Mouse (Mus musculus) embryonic facial prominence, embryonic 11.5 days (tissue): ENCODE data around the gene Ifna7. TPM values are rescaled to one million over a fixed set of nuclear protein-coding genes. Genes with fewer than 3 reads are reported as not detected.

Experiments used
- ATAC-seq: fragments of 200-750 bp; cut with Nextera tagmentation; replicated peaks from 2 replicates; pipeline ENCODE4 v1.8.0; 2017; ENCODE audit warnings: low read depth; ENCODE audit not compliant: insufficient number of reproducible peaks, low FRiP score, low TSS enrichment
- DNase-seq: peaks from one replicate; pipeline ENCODE4 v3.0.0-alpha.2; 2015; ENCODE audit warnings: low spot score
- H3K27ac ChIP-seq: fragments of 300-500 bp; sonication (generic); replicated peaks from 2 replicates; pipeline ENCODE4 v1.5.1; 2014; ENCODE audit warnings: mild to moderate bottlenecking, low read depth, low read length, control low read depth
- H3K27me3 ChIP-seq: fragments of 300-500 bp; sonication (generic); 2 replicates; pipeline ENCODE4 v1.6.1; 2014; ENCODE audit warnings: mild to moderate bottlenecking, low read length, moderate library complexity, mixed read lengths; ENCODE audit not compliant: control insufficient read depth, insufficient read depth
- H3K36me3 ChIP-seq: fragments of 300-500 bp; sonication (generic); replicated peaks from 2 replicates; pipeline ENCODE4 v1.6.1; 2014; ENCODE audit warnings: low read depth, mild to moderate bottlenecking, low read length, moderate library complexity, mixed read lengths; ENCODE audit not compliant: control insufficient read depth, insufficient read depth
- H3K4me1 ChIP-seq: fragments of 300-500 bp; sonication (generic); 2 replicates; pipeline ENCODE4 v1.6.1; 2014; ENCODE audit warnings: low read length, mixed read lengths; ENCODE audit not compliant: control insufficient read depth, insufficient read depth
- H3K4me2 ChIP-seq: fragments of 300-500 bp; sonication (generic); 2 replicates; pipeline ENCODE4 v1.6.1; 2014; ENCODE audit warnings: low read depth, mild to moderate bottlenecking, control low read depth, low read length, moderate library complexity
- H3K4me3 ChIP-seq: fragments of 300-500 bp; sonication (generic); 2 replicates; pipeline ENCODE4 v1.5.1; 2014; ENCODE audit warnings: low read depth, low read length, control low read depth
- H3K9ac ChIP-seq: fragments of 300-500 bp; sonication (generic); replicated peaks from 2 replicates; pipeline ENCODE4 v1.6.1; 2014; ENCODE audit warnings: mild to moderate bottlenecking, control low read depth, low read length
- H3K9me3 ChIP-seq: fragments of 300-500 bp; sonication (generic); replicated peaks from 2 replicates; pipeline ENCODE4 v1.6.1; 2016; ENCODE audit warnings: mild to moderate bottlenecking, low read length, inconsistent platforms, mixed read lengths; ENCODE audit not compliant: control insufficient read depth
- WGBS: fragments of 180-500 bp; shearing (Covaris S2); extraction: QIAGEN DNeasy Blood & Tissue Kit; methylation state at CpG from one replicate; pipeline ENCODE4 v1.1.7; 2014; 5-methylcytosine and 5-hydroxymethylcytosine counted together
- polyA plus RNA-seq: library from polyadenylated mRNA; unstranded; fragments of >200 nt; fragmentation: Nextera tagmentation; extraction: Ambion mirVana; gene quantifications from 2 replicates; pipeline ENCODE4 v1.2.1, GENCODE M21; 2014

Ifna7 gene
- polyA plus RNA-seq, 1 experiment from 2014 or later, result not detected

DNA sequence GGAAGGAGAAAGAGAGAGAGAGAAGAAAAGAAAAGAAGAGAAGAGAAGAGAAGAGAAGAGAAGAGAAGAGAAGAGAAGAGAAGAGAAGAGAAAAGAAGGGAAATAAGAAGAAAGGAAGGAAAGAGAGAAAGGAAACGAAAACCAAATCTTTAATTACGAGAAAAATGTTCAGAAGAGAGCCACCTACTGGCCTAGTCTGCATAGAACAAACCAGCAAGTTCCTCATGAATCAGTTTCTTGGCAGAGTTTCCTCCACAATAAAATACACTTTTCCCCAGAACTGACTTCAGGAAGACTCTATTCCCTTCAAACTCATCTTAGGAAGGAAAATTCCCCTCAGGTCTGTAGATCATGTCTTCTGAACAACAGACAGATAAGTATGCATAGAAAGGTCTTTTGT lies 29.3 kb downstream of the Ifna7 start:
- DNase-seq (peak; percentile 3), ATAC-seq (no peak)
- H3K27ac ChIP-seq, result no peak overlapping the region
- H3K36me3 ChIP-seq, result no peaks in the 10 kb centered on the region
- 46% methylated on average over 2 of the region's 2 CpGs for WGBS
- no peak overlapping the region for H3K9ac ChIP-seq
- no peak overlapping the region for H3K4me2 ChIP-seq
- H3K9me3 ChIP-seq, result no peaks in the 10 kb centered on the region
- H3K4me3 ChIP-seq, result no peak overlapping the region
- no peaks in the 10 kb centered on the region for H3K27me3 ChIP-seq
- no peaks in the 10 kb centered on the region for H3K4me1 ChIP-seq

DNA sequence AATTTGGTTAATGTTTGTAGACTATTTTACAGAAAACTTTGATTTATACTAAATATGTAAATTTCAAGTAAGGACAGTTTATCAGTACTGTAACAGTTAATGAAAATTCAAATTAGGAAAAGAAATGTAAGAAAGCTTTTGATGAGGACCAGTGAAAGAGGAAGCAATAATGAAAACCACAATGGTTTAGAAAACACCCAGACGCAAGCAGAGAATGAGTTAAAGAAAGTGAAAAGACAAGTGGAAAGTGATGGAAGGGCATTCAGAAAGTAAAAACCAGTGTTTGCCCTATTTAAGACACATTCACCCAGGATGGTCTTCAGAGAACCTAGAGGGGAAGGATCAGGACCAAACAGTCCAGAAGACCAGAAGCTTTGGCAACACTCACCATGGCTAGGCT lies 33.7 kb downstream of the Ifna7 start, which contains the start of gene Ifna1:
Gene Ifna1, plus strand, starts transcription at position 390 of the 400 bp plus-strand sequence.
- ATAC-seq (no peak), DNase-seq (no peak)
- Histone ChIP-seq H3K4me1 (no peaks in the 10 kb centered on the region), H3K4me3 (no peak within 1 kb of the TSS), H3K4me2 (no peak within 1 kb of the TSS), H3K27ac (no peak within 1 kb of the TSS), H3K9ac (no peak within 1 kb of the TSS), H3K36me3 (no peaks in the 10 kb centered on the region), H3K9me3 (no peaks in the 10 kb centered on the region), H3K27me3 (no peaks in the 10 kb centered on the region)
- 84% methylated on average over 1 of the region's 1 CpGs for WGBS

DNA sequence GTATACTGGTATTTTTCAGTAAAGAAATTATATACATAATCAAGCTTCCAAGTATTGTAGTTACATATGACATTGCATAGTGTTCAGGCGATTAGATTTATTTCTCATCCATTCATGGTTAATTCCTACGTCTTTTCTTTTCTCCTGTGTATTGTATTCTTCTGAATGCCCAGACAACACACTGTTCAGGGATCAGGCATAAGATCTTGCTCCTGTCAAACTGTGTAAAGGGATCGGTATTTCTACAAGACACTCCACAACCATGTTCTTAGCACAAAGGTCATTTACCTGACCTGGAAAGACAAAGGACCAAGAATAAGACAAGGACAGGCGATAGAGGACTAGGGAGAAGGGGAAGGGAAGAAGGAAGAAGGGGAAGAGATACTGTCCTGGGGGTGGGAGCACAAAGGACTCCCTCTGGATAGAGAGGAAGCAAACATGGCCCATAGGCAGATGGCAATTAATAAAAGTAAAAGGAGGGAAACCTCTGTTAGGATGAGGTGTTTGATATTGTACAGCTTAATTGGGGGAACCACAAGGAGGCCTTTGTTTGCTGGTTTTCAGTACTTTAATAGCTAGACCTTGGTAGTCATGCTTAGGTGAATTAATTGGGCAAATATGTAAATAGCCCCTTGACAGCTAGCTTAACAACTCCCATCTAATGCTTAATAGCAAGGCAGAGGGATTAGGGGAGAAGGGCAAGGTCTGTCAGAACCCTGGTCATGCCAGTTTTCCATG lies 35.2 kb downstream of the Ifna7 start:
- H3K4me2 ChIP-seq, result no peak overlapping the region
- no peak overlapping the region for H3K4me3 ChIP-seq
- no peak overlapping the region for H3K27ac ChIP-seq
- ATAC-seq (no peak), DNase-seq (no peak)
- no peaks in the 10 kb centered on the region for H3K36me3 ChIP-seq
- WGBS, result 52% methylated on average over 4 of the region's 4 CpGs
- no peaks in the 10 kb centered on the region for H3K9me3 ChIP-seq
- H3K4me1 ChIP-seq, result no peaks in the 10 kb centered on the region
- no peak overlapping the region for H3K9ac ChIP-seq
- H3K27me3 ChIP-seq, result no peaks in the 10 kb centered on the region

DNA sequence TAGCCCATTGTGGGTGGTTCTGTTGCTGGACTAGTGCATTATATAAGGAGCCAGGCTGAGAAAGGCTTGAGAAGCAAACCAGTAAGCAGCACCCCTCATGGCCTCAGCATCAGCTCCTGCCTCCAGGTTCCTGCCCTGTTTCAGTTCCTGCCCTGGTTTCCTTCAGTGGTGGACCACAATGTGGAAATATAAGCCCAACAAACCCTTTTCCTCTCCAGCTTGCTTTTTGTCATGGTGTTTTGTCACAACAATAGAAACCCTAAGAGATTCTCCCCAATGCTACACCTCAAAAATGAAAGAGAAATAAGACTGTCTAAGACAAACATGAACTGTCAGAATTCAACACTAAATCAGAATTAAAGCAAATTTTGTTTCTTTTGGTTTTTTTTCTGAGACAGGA lies 43.2 kb downstream of the Ifna7 start:
- no peaks in the 10 kb centered on the region for H3K36me3 ChIP-seq
- no peak for DNase-seq
- ATAC-seq, result no peak
- H3K9me3 ChIP-seq, result no peaks in the 10 kb centered on the region
- no peak overlapping the region for H3K4me3 ChIP-seq
- no peak overlapping the region for H3K27ac ChIP-seq
- H3K4me1 ChIP-seq, result no peaks in the 10 kb centered on the region; the same call in 1 of the 2 replicates
- no peaks in the 10 kb centered on the region for H3K27me3 ChIP-seq
- no peak overlapping the region for H3K9ac ChIP-seq
- H3K4me2 ChIP-seq, result no peak overlapping the region

DNA sequence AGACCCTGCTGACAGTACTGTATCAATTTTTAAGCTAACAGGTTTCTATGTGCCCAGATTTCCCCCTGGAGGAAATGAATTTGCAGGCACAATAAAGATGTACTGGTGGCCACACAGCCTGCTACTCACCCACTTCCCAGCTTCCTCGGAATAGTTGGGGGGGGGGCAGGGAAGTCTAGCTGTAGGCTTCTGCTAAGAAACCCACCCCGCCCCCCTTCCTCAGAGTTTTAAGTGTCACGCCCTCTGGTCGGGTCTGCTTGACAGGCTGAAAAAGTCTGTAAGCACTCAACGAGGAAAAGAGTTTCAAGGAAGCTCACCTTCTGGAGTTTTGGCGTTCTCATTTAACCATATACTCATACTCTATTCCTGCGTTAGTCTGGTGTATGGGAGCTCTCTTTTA lies 47.3 kb downstream of the Ifna7 start:
- no peak overlapping the region for H3K27ac ChIP-seq
- no peaks in the 10 kb centered on the region for H3K27me3 ChIP-seq
- H3K9me3 ChIP-seq, result no peaks in the 10 kb centered on the region
- H3K4me2 ChIP-seq, result no peak overlapping the region
- no peaks in the 10 kb centered on the region for H3K36me3 ChIP-seq
- H3K4me3 ChIP-seq, result no peak overlapping the region
- whole genome bisulfite sequencing, result 4% methylated on average over 7 of the region's 7 CpGs
- DNase-seq (peak; percentile 62), ATAC-seq (no peak)
- no peaks in the 10 kb centered on the region; the same call in 1 of the 2 replicates for H3K4me1 ChIP-seq
- H3K9ac ChIP-seq, result no peak overlapping the region

DNA sequence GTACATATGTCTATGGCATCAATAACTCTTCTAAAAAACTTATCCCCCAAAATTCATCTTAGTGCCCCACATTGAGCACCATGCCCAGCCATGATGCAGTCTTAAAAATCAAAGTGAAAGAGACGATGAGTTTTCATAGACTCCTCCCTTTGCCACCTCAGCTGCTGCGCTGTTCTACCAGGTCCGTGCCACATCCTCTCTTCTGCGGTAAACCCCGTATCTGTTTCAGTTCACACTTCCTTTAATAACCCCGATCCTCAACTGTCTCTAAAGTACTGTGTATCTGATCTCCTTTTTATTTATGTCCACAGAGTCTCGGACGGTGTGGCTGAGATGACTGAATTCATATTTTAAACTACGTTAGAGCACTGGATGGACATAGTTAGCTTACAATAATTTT lies 48.6 kb downstream of the Ifna7 start:
- Histone ChIP-seq H3K4me2 (no peak overlapping the region), H3K4me1 (no peaks in the 10 kb centered on the region; the same call in 1 of the 2 replicates), H3K4me3 (no peak overlapping the region), H3K27me3 (no peaks in the 10 kb centered on the region), H3K9me3 (no peaks in the 10 kb centered on the region), H3K36me3 (no peaks in the 10 kb centered on the region), H3K27ac (no peak overlapping the region), H3K9ac (no peak overlapping the region)
- ATAC-seq (no peak), DNase-seq (no peak)
- 68% methylated on average over 9 of the region's 9 CpGs for WGBS

DNA sequence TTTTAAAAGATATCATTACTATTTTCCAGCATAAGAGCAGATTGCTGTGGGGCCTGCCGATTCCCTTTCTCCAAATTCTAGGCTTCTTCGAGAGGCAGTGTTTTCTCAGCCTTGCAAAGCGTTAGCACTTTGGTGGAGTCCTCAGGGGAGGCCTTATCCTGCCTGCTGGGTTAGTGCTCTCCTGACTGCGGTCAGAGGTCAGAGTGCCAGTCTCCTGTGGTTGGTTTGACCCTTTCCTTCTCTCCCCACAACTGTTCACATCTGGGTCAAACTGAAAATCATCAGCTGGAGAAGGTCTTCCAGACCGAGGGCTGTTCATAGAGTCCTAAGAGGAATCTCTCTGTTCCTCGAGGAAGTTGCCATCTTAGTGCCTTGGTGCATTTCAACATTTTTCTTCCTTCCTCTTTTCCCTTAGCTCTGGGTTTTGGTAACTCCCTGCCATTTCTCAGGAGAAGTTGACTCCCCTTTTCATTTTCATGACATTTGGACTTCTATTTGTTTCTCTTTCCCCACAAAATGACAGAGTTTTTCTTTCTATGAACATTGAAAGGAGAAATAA lies 49.1 kb downstream of the Ifna7 start:
- Histone ChIP-seq H3K27me3 (no peaks in the 10 kb centered on the region), H3K4me2 (no peak overlapping the region), H3K9ac (no peak overlapping the region), H3K4me1 (no peaks in the 10 kb centered on the region; the same call in 1 of the 2 replicates), H3K36me3 (no peaks in the 10 kb centered on the region), H3K4me3 (no peak overlapping the region), H3K9me3 (no peaks in the 10 kb centered on the region), H3K27ac (no peak overlapping the region)
- DNase-seq (no peak), ATAC-seq (no peak)
- 27% methylated on average over 6 of the region's 6 CpGs for WGBS
